In the genomic region with DNA sequence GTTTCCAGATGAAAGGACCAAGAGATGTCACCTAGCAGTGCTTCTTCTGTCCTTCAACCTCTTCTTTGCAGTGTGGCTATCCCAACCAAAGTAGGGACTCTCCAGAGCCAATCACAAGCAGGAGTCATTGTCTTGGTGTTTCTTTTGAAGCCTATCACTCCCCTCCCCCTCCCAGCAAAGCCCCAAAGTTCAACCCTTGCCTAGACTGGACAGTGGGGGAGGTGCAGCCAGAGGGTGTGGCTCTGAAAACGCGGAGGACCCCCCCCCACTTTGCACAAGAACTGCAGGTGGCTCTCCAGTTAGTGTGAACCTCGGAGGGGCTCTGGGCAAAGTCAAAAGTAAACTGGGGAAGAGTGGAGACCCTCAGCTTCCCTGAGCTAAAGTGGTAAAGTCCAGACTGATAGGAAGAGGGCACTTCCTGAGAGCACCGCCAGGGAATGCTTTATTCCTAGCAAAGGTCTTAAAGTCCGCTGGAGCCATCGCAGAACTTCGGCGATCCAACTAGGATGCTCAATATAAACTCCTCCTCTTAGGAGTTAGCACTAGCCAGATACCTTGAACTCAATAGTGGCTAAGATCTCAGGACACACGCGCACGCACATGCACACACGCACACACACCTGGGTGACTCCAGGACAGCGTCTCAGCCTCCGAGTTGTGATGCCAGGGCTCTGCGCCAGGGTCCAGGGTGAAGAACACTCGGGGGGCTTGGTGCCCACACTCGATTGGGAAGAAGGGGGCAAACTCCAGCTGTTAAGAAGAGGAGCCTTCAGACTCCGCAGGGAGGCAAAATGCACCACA, we compare ENCODE assay signal across 7 mouse cellular contexts. TPM values are rescaled to one million over a fixed set of nuclear protein-coding genes. Genes with fewer than 3 reads are reported as not detected.
DNase-seq lines count a peak whose midpoint lies in the region; ATAC-seq and TF ChIP-seq lines count a peak whose summit lies in the region.

No protein-coding gene starts in this region.

- peak overlapping the region; percentile 58 for H3K9ac ChIP-seq in intestine, postnatal 0 days (ENCODE audit: low read depth, low read length)

- no peak overlapping the region for H3K27ac ChIP-seq in embryonic fibroblast, embryonic 13.5 days (ENCODE audit: insufficient read depth, low read length)
- H3K27ac ChIP-seq in intestine, postnatal 0 days (ENCODE audit: low read depth, low read length), result peak overlapping the region; percentile 61
- H3K27ac ChIP-seq in midbrain, embryonic 10.5 days (replicated peaks), result peak overlapping the region; percentile 92

- H3K4me2 ChIP-seq in intestine, postnatal 0 days (replicated peaks; ENCODE audit: low read depth), result peak overlapping the region; percentile 89

- H3K27me3 ChIP-seq in intestine, postnatal 0 days (replicated peaks; ENCODE audit: control insufficient read depth, insufficient read depth, low read length), result no peaks in the 10 kb centered on the region
- peaks cover 32% of the 10 kb centered on the region for H3K27me3 ChIP-seq in midbrain, embryonic 10.5 days (ENCODE audit: low read depth, poor library complexity, severe bottlenecking)

- no peak for TF ChIP-seq CTCF in embryonic fibroblast, embryonic 13.5 days (IDR thresholded peaks at IDR 0.05; ENCODE audit: borderline replicate concordance, insufficient read depth, low read length)
- peak; percentile 56 for TF ChIP-seq CTCF in intestine, postnatal 0 days (IDR thresholded peaks at IDR 0.05; ENCODE audit: low read depth)

- H3K36me3 ChIP-seq in intestine, postnatal 0 days (ENCODE audit: control insufficient read depth, insufficient read depth), result no peaks in the 10 kb centered on the region
- H3K36me3 ChIP-seq in midbrain, embryonic 10.5 days, result no peaks in the 10 kb centered on the region

- under 1% methylated on average over 18 of the region's 18 CpGs for WGBS in intestine, postnatal 0 days
- under 1% methylated on average over 18 of the region's 18 CpGs for WGBS in midbrain, embryonic 10.5 days

- intact Hi-C loops in left cerebral cortex, postnatal 4 days (cut with DNase I), result no loop called here

- H3K4me1 ChIP-seq in embryonic fibroblast, embryonic 13.5 days (ENCODE audit: control insufficient read depth, insufficient read depth, low read length), result peaks cover 30% of the 10 kb centered on the region
- H3K4me1 ChIP-seq in intestine, postnatal 0 days (replicated peaks; ENCODE audit: control insufficient read depth, insufficient read depth, low read length), result peaks cover 28% of the 10 kb centered on the region
- H3K4me1 ChIP-seq in midbrain, embryonic 10.5 days, result peaks cover 65% of the 10 kb centered on the region

- DNase-seq in B cell, adult 2 months, result peak; percentile 45 to 48
- DNase-seq in ES-CJ7 (ENCODE audit: low read depth, low spot score), result peak; percentile 67
- DNase-seq in midbrain, embryonic 10.5 days (ENCODE audit: low spot score), result peak; percentile 59
- DNase-seq in thymus, postnatal 36 days, result peak; percentile 38 to 56
- no peak for DNase-seq in left cerebral cortex, postnatal 4 days

- no peak for ATAC-seq in intestine, postnatal 0 days

- no peak for TF ChIP-seq POLR2A in embryonic fibroblast, embryonic 13.5 days (IDR thresholded peaks at IDR 0.05; ENCODE audit: low read depth, low read length)

- H3K9me3 ChIP-seq in intestine, postnatal 0 days (ENCODE audit: control insufficient read depth), result no peaks in the 10 kb centered on the region
- H3K9me3 ChIP-seq in midbrain, embryonic 10.5 days (replicated peaks), result no peaks in the 10 kb centered on the region

- H3K4me3 ChIP-seq in embryonic fibroblast, embryonic 13.5 days (ENCODE audit: insufficient read depth, low read length), result peak overlapping the region; percentile 68
- peak overlapping the region; percentile 83 for H3K4me3 ChIP-seq in intestine, postnatal 0 days (ENCODE audit: low read depth, low read length)
- peak overlapping the region; percentile 95 for H3K4me3 ChIP-seq in midbrain, embryonic 10.5 days

RNA-seq across cellular contexts. Expression of gene Bmf, which starts 0.9 kb away (rescaled TPM):
- 2.7 and 10.1 TPM in 2 replicates for polyA plus RNA-seq in embryonic fibroblast, embryonic 13.5 days (2011; ENCODE audit: insufficient read length, low read depth, missing spikeins)
- 1.4 and 1.7 TPM in 2 replicates for polyA plus RNA-seq in intestine, postnatal 0 days (2015; fragmentation: Nextera tagmentation; extraction: Ambion mirVana)
- polyA plus RNA-seq in midbrain, embryonic 10.5 days (2016; fragmentation: Nextera tagmentation; extraction: Ambion mirVana), result 2.9 and 3.0 TPM in 2 replicates
- total RNA-seq in left cerebral cortex, postnatal 4 days (2021), result 1 to 10 TPM; 5.7 to 6.0 TPM

RNA-seq across cellular contexts. Expression of gene Bub1b, which starts 49.4 kb away (rescaled TPM):
- 44.7 and 75.2 TPM in 2 replicates for polyA plus RNA-seq in embryonic fibroblast, embryonic 13.5 days (2011; ENCODE audit: insufficient read length, low read depth, missing spikeins)
- polyA plus RNA-seq in intestine, postnatal 0 days (2015; fragmentation: Nextera tagmentation; extraction: Ambion mirVana), result 8.9 and 9.9 TPM in 2 replicates
- polyA plus RNA-seq in midbrain, embryonic 10.5 days (2016; fragmentation: Nextera tagmentation; extraction: Ambion mirVana), result 146 and 150 TPM in 2 replicates
- 1 to 10 TPM; 5.7 to 5.9 TPM for total RNA-seq in left cerebral cortex, postnatal 4 days (2021)
